Mouse (Mus musculus): ENCODE measurements around the gene Cacnb4. TPM values are rescaled to one million over a fixed set of nuclear protein-coding genes. Genes with fewer than 3 reads are reported as not detected.
A peak's percentile ranks its signal among the peaks of the same experiment; 100 is the strongest.

The Cacnb4 gene
- polyA plus RNA-seq, 1 experiment from 2014 or later: 21.5 TPM

DNA sequence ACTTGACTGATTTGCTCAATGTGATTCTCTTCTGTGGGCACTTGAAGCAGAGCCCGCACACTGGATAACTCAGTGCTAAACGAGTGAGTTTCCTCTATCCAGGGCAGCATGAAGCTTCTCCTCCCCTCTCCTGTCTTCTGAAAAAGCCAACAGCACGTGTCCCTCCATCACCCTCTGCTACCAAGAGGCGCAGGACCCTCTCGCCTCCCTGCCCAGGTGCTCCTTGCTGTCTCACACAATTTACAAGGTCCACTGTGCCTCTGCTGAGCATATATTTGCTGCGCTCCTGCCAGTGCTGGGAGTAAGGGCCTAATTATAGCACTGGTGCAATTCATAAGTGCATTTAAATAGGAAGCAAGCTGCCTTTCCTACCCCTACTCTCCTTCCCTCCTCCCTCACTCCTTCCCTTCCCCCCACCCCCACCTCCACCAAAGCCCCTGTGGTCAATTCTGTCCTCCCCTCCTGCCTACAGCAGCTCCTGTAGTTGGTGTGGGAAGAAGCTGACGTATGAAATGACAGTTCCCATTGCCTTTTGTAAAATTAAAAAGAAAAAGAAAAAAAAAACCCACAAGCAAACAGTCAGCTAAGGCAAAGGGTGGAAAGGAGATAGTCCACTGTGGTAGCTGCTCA, 86.2 kb downstream of the Cacnb4 start:
- Histone ChIP-seq H3K4me1 (ENCODE audit: control insufficient read depth, insufficient read depth, low read length) (0 out of 2 replicates have a peak, but pooled peaks cover 3% of the 10 kb centered on the region), H3K36me3 (ENCODE audit: control insufficient read depth, insufficient read depth, low read length) (no peaks in the 10 kb centered on the region), H3K27ac (ENCODE audit: low read depth, low read length) (0 out of 2 replicates have a peak overlapping the region, but pooled peaks have one; percentile 18), H3K9me3 (ENCODE audit: control insufficient read depth, low read length) (no peaks in the 10 kb centered on the region), H3K27me3 (ENCODE audit: control insufficient read depth, insufficient read depth, low read length) (no peaks in the 10 kb centered on the region), H3K9ac (replicated peaks; ENCODE audit: low read depth, low read length) (no peak overlapping the region), H3K4me2 (ENCODE audit: low read depth, low read length) (peak overlapping the region; percentile 4; the same call in 1 of the 2 replicates), H3K4me3 (ENCODE audit: low read depth, low read length) (no peak overlapping the region)
- 49% methylated on average over 7 of the region's 7 CpGs for WGBS
- peak; percentile 41 for ATAC-seq (ENCODE audit: low read depth)

DNA sequence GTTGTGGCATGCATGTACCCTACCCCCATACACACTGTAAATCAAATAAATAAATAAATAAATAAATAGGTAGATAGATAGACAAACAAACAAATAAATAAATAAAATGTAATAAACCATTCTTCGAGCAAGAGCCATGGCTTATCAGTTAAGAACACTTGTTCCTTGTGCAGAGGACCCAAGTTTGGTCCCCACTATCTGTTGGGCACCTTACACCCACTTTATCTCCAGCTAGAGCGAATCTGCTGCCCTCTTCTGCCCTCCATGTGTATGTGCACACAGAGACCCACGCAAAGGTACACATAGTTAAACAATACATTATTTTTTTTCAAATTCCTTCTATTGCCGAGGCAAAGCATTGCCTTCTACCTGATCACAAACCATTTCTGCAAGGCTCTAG, 87.1 kb downstream of the Cacnb4 start:
- WGBS: 93% methylated on average over 4 of the region's 4 CpGs
- no peaks in the 10 kb centered on the region for H3K27me3 ChIP-seq (ENCODE audit: control insufficient read depth, insufficient read depth, low read length)
- no peak overlapping the region for H3K9ac ChIP-seq (replicated peaks; ENCODE audit: low read depth, low read length)
- H3K4me1 ChIP-seq (ENCODE audit: control insufficient read depth, insufficient read depth, low read length): 0 out of 2 replicates have a peak, but pooled peaks cover 3% of the 10 kb centered on the region
- no peak overlapping the region for H3K4me3 ChIP-seq (ENCODE audit: low read depth, low read length)
- H3K36me3 ChIP-seq (ENCODE audit: control insufficient read depth, insufficient read depth, low read length): no peaks in the 10 kb centered on the region
- no peaks in the 10 kb centered on the region for H3K9me3 ChIP-seq (ENCODE audit: control insufficient read depth, low read length)
- no peak for ATAC-seq (ENCODE audit: low read depth)
- no peak overlapping the region for H3K4me2 ChIP-seq (ENCODE audit: low read depth, low read length)
- no peak overlapping the region for H3K27ac ChIP-seq (ENCODE audit: low read depth, low read length)

DNA sequence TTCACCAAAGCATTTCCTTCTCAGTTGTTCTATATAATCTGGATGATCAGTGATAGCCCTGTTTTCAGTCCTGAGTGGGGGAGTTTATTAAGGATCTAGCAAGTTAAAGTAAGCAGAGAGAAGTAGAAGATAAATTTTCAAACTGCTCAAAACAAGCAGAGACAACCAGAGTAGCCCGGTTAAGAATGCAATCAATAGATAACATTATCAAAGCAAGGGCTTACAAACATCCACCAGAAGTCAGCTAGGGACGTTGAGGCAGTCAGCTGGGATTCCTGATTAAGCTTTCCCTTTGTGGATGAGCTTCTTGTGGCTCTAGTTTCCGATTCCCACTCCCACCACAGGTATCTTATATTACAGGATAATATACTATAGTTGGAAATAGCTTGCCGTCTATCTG, 91.2 kb downstream of the Cacnb4 start:
- 84% methylated on average over 4 of the region's 4 CpGs for WGBS
- Histone ChIP-seq H3K9ac (replicated peaks; ENCODE audit: low read depth, low read length) (no peak overlapping the region), H3K4me3 (ENCODE audit: low read depth, low read length) (no peak overlapping the region), H3K27me3 (ENCODE audit: control insufficient read depth, insufficient read depth, low read length) (no peaks in the 10 kb centered on the region), H3K4me1 (ENCODE audit: control insufficient read depth, insufficient read depth, low read length) (0 out of 2 replicates have a peak, but pooled peaks cover 3% of the 10 kb centered on the region), H3K9me3 (ENCODE audit: control insufficient read depth, low read length) (no peaks in the 10 kb centered on the region), H3K27ac (ENCODE audit: low read depth, low read length) (no peak overlapping the region), H3K36me3 (ENCODE audit: control insufficient read depth, insufficient read depth, low read length) (no peaks in the 10 kb centered on the region), H3K4me2 (ENCODE audit: low read depth, low read length) (no peak overlapping the region)
- ATAC-seq (ENCODE audit: low read depth): no peak

DNA sequence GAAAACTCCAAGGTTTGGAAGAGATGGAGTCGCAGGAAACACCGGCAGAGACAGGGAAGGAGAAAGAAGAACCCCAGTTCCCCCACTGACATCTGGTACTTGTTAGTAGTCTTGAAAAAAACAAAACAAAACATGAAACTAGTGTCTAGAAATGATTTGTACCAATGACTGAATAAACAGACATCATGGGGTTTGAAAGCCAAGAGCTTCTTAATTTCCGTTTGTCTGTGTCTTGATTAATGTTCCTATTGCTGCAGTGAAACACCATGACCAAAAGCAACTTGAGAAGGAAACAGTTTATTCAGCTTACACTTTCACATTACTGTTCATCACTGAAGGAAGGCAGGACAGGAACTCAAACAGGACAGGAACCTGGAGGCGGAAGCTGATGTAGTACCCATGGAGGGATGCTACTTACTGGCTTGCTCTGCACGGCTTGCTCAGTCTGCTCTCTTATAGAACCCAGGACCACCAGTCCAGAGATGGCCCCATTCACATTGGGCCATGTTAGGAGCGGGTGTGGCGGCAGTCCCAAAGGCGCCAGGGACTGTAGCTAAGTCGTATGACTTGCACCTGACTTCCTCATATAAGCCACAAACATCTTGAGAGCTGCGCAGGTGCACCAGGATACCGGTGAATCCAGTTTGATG, 95.4 kb downstream of the Cacnb4 start:
- H3K9ac ChIP-seq (replicated peaks; ENCODE audit: low read depth, low read length): no peak overlapping the region
- no peak overlapping the region for H3K4me3 ChIP-seq (ENCODE audit: low read depth, low read length)
- no peaks in the 10 kb centered on the region for H3K9me3 ChIP-seq (ENCODE audit: control insufficient read depth, low read length)
- H3K4me2 ChIP-seq (ENCODE audit: low read depth, low read length): no peak overlapping the region
- no peak overlapping the region for H3K27ac ChIP-seq (ENCODE audit: low read depth, low read length)
- H3K36me3 ChIP-seq (ENCODE audit: control insufficient read depth, insufficient read depth, low read length): no peaks in the 10 kb centered on the region
- no peak for ATAC-seq (ENCODE audit: low read depth)
- WGBS: 89% methylated on average over 10 of the region's 11 CpGs
- no peaks in the 10 kb centered on the region for H3K27me3 ChIP-seq (ENCODE audit: control insufficient read depth, insufficient read depth, low read length)
- no peaks in the 10 kb centered on the region for H3K4me1 ChIP-seq (ENCODE audit: control insufficient read depth, insufficient read depth, low read length)

DNA sequence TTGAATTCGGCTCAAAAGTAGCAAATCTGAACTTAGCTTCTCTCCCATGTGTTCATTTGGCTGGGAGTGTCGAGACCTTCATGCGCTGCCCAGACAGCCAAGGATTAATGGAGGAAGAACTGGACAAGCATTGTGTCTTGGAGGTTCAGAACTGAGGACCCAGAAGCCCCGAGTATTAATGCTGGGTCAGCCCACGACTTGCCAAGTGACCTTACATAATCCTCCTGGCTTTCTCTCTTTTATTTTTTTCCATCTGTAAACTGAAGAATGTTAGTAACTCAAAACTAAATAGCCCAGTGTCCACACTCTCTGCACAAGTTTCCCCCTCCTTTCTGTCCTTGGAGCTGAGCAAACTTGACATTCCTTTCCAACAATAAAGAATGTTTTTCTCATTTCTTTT, 95.9 kb downstream of the Cacnb4 start:
- Histone ChIP-seq H3K9me3 (ENCODE audit: control insufficient read depth, low read length) (no peaks in the 10 kb centered on the region), H3K4me2 (ENCODE audit: low read depth, low read length) (no peak overlapping the region), H3K27ac (ENCODE audit: low read depth, low read length) (no peak overlapping the region), H3K27me3 (ENCODE audit: control insufficient read depth, insufficient read depth, low read length) (no peaks in the 10 kb centered on the region), H3K4me3 (ENCODE audit: low read depth, low read length) (no peak overlapping the region), H3K4me1 (ENCODE audit: control insufficient read depth, insufficient read depth, low read length) (no peaks in the 10 kb centered on the region), H3K36me3 (ENCODE audit: control insufficient read depth, insufficient read depth, low read length) (no peaks in the 10 kb centered on the region), H3K9ac (replicated peaks; ENCODE audit: low read depth, low read length) (no peak overlapping the region)
- ATAC-seq (ENCODE audit: low read depth): no peak
- WGBS: 55% methylated on average over 5 of the region's 5 CpGs

DNA sequence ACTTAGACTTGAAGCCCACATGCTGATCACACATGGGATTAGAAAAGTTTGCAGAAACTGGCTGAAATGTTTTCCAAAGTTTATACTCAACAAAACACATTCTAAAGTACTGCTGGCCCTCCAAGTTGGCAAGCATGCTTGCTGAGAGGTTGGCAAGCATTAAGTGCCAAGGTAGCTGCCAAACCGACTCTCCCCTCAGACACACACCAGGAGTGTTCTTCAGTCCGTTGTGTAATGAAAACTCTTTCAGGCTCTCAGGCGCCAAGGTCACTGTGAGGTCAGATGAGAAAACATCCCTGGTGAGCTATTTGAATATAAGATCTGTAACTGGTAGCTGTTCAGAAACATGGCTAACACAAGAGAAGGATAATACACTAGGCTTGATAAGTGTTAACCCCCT, 97.8 kb downstream of the Cacnb4 start:
- no peaks in the 10 kb centered on the region for H3K9me3 ChIP-seq (ENCODE audit: control insufficient read depth, low read length)
- H3K27me3 ChIP-seq (ENCODE audit: control insufficient read depth, insufficient read depth, low read length): no peaks in the 10 kb centered on the region
- 41% methylated on average over 3 of the region's 3 CpGs for WGBS
- no peak overlapping the region for H3K4me2 ChIP-seq (ENCODE audit: low read depth, low read length)
- no peak overlapping the region for H3K4me3 ChIP-seq (ENCODE audit: low read depth, low read length)
- no peak overlapping the region for H3K27ac ChIP-seq (ENCODE audit: low read depth, low read length)
- H3K9ac ChIP-seq (replicated peaks; ENCODE audit: low read depth, low read length): no peak overlapping the region
- no peaks in the 10 kb centered on the region for H3K4me1 ChIP-seq (ENCODE audit: control insufficient read depth, insufficient read depth, low read length)
- no peak for ATAC-seq (ENCODE audit: low read depth)
- H3K36me3 ChIP-seq (ENCODE audit: control insufficient read depth, insufficient read depth, low read length): no peaks in the 10 kb centered on the region

DNA sequence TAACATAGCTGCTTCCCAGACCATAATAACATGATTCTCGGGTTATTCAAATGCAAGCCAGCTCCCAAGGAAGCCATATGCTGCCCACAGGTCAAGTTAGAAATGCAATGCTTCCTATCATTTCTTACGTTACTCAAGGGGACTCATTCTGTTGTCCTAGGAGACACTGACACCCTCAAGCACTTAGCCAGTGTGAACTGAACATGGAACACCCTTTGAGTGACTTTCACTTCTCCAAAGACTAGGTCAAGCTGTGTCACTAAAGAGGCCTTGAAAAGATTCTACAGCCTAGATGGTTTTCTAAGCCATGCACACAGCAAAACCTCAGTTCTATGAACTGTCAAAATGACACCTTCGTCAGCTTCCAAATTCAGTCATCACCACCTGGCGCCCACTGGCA, 98.9 kb downstream of the Cacnb4 start:
- Histone ChIP-seq H3K4me2 (ENCODE audit: low read depth, low read length) (no peak overlapping the region), H3K9ac (replicated peaks; ENCODE audit: low read depth, low read length) (no peak overlapping the region), H3K27me3 (ENCODE audit: control insufficient read depth, insufficient read depth, low read length) (no peaks in the 10 kb centered on the region), H3K36me3 (ENCODE audit: control insufficient read depth, insufficient read depth, low read length) (no peaks in the 10 kb centered on the region), H3K4me3 (ENCODE audit: low read depth, low read length) (no peak overlapping the region), H3K27ac (ENCODE audit: low read depth, low read length) (no peak overlapping the region), H3K9me3 (ENCODE audit: control insufficient read depth, low read length) (no peaks in the 10 kb centered on the region), H3K4me1 (ENCODE audit: control insufficient read depth, insufficient read depth, low read length) (no peaks in the 10 kb centered on the region)
- no peak for ATAC-seq (ENCODE audit: low read depth)
- 87% methylated on average over 4 of the region's 4 CpGs for WGBS

DNA sequence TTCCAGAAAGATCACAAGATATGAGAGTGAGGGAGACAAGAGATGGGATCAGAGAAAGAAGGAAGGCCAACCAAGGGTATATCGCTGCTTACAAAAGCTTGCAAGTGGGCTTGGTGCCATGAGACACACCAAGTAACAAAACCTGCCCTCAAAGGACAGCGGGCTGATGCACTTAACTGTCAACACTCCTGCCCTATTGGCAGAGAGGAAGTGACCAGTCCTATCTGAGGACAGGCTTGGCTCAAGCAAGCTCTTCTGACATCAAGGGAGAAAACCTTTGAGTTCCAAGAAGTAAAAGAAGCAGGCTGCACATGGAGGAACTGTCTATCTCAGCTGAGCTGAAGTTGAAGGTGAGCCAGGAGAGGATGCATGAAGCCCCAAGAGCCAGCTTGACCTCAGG, 100.1 kb downstream of the Cacnb4 start:
- Histone ChIP-seq H3K9me3 (ENCODE audit: control insufficient read depth, low read length) (no peaks in the 10 kb centered on the region), H3K36me3 (ENCODE audit: control insufficient read depth, insufficient read depth, low read length) (no peaks in the 10 kb centered on the region), H3K27me3 (ENCODE audit: control insufficient read depth, insufficient read depth, low read length) (no peaks in the 10 kb centered on the region), H3K4me2 (ENCODE audit: low read depth, low read length) (no peak overlapping the region), H3K4me1 (ENCODE audit: control insufficient read depth, insufficient read depth, low read length) (no peaks in the 10 kb centered on the region), H3K4me3 (ENCODE audit: low read depth, low read length) (no peak overlapping the region), H3K27ac (ENCODE audit: low read depth, low read length) (no peak overlapping the region), H3K9ac (replicated peaks; ENCODE audit: low read depth, low read length) (no peak overlapping the region)
- WGBS: 98% methylated on average over 2 of the region's 2 CpGs
- no peak for ATAC-seq (ENCODE audit: low read depth)

DNA sequence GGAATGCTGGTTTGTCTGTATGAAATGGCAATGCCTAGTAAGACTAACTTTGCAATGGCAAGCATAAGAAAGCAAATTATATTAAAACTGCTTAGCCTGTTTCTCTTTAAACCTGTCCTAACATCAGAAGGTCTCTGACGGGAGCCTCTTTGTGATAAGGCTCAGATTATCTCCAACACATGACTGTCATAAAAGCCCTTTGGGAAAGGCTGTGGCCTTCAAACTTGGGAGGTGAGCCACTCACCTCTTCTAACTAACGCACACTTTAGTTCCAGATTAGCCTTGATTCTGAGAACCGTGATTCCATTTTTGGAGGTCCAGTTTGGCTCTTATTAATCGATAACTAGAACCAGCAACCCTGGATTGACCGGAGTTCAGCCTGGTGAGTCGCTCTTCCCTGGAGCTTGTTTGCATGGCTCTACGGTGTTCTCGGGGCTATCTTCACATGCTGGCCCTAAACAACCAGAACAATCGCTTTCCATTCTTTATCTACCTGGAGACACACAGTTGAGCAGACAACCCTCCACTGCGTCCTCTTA, 100.9 kb downstream of the Cacnb4 start:
- 94% methylated on average over 10 of the region's 10 CpGs for WGBS
- Histone ChIP-seq H3K9ac (replicated peaks; ENCODE audit: low read depth, low read length) (no peak overlapping the region), H3K4me2 (ENCODE audit: low read depth, low read length) (no peak overlapping the region), H3K27me3 (ENCODE audit: control insufficient read depth, insufficient read depth, low read length) (no peaks in the 10 kb centered on the region), H3K9me3 (ENCODE audit: control insufficient read depth, low read length) (no peaks in the 10 kb centered on the region), H3K36me3 (ENCODE audit: control insufficient read depth, insufficient read depth, low read length) (no peaks in the 10 kb centered on the region), H3K27ac (ENCODE audit: low read depth, low read length) (no peak overlapping the region), H3K4me3 (ENCODE audit: low read depth, low read length) (no peak overlapping the region), H3K4me1 (ENCODE audit: control insufficient read depth, insufficient read depth, low read length) (no peaks in the 10 kb centered on the region)
- no peak for ATAC-seq (ENCODE audit: low read depth)

All from neural tube, embryonic 14.5 days (tissue).